Mouse (Mus musculus) ZHBTc4 (cell line): ENCODE results near the gene Dpy19l3.

Source experiments
- DNase-seq: peaks from one replicate; pipeline ENCODE4 v3.0.0-alpha.2; 2011; ENCODE audit warnings: low read depth, low spot score

Gene Dpy19l3

DNA sequence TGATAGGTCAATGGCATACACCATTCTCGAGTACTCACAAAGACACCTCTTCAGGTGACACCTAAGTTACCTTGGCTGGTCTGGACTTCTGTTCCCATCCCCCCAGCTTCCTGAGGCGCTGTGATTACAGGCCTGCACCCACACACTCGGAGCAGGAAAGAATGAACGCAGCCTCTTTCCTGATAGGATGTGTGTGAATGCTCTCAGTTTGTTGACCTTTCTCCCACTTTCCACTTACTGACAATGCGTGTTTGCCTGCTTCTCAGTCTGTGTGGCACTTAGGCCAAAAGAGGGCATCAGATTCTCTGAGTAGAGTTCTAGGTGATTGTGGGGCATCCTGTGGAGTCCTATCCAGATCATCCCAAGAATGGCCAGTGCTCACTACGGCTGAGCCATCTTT, 114.2 kb downstream of the Dpy19l3 start:
- no peak for DNase-seq

GRCm38 (mm10) chr7:35636874-35637273, 117.4 kb downstream of the Dpy19l3 start:
- DNase-seq = no peak

GRCm38 (mm10) chr7:35636229-35636628, 118.0 kb downstream of the Dpy19l3 start:
- peak; percentile 49 for DNase-seq
